Mouse (Mus musculus): ENCODE data around the gene Selenon. TPM values are rescaled to one million over a fixed set of nuclear protein-coding genes. Genes with fewer than 3 reads are reported as not detected.

Gene Selenon
- total and polyA plus RNA-seq, 3 experiments = 0.05 TPM; not detected in 2

DNA sequence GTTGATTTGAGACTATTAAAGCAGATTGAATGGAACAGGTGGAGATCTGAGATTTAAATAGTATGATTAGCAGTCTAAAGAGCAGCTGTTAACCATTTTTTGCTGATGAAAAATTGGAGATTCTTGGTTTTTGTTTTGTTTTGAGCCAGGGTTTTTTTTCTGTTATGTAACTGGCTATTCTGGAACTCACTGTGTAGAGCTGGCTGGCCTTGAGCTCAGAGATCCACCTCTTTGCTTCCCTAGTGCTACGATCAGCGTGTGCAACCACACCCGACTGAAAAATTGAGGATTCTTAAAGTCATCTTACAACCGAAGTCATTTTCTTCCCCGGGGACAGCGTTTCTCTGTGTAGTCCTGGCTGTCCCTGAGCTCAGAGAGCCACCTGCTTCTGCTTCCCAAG, 40.2 kb downstream of the Selenon start:
- no peaks in the 10 kb centered on the region for H3K9me3 ChIP-seq (replicated peaks)
- H3K36me3 ChIP-seq (replicated peaks) = peaks cover 49% of the 10 kb centered on the region
- TF ChIP-seq POLR2AphosphoS5 (IDR thresholded peaks at IDR 0.05; ENCODE audit: insufficient replicate concordance, low read depth, low read length) (no peak), GATA1 (IDR thresholded peaks at IDR 0.05; ENCODE audit: borderline replicate concordance, low read length) (no peak), TAL1 (conservative IDR thresholded peaks at IDR 0.05; ENCODE audit: low read depth, low read length) (no peak), CTCF (IDR thresholded peaks at IDR 0.05; ENCODE audit: low read depth, low read length) (no peak), GATA2 (IDR thresholded peaks at IDR 0.05; ENCODE audit: borderline replicate concordance, low read depth, low read length) (no peak)
- no peak for DNase-seq (ENCODE audit: low spot score)
- H3K27me3 ChIP-seq (ENCODE audit: insufficient read depth, low read length) = no peaks in the 10 kb centered on the region
- peak overlapping the region; percentile 82 for H3K4me3 ChIP-seq (ENCODE audit: low read depth, low read length)
- peaks cover 51% of the 10 kb centered on the region for H3K4me1 ChIP-seq (ENCODE audit: insufficient read depth, low read depth, low read length)
- ATAC-seq (ENCODE audit: extremely low read depth, insufficient number of reproducible peaks, low FRiP score, poor library complexity, severe bottlenecking) = no peak

DNA sequence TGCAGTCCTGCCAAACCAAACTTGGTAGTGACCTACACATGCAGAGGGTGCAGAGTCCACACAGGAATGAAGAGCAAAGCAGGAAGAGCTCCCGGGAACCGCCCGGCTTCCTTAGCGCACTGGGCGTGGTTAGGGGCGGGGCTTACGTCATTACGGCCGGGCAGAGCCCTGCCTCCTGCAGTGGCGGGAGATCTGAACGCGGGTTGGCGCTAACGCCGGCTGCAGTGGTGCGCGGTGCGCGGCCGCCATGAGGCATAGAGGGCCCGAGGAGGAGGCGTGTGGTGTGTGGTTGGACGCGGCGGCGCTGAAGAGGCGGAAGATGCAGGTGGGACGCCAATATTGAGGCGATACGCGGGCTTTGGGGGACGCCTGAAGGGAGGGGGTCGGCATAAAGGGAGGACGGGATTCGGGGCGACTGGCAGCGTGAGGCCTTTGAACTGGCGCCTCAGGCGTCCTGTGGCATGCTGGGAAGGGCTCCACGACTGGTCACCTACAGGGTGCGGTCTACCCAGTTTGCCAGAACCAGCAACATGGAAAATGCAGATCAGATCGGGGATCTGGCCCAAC, 41.0 kb downstream of the Selenon start, which contains the start of gene Aunip:
Aunip (plus strand) TSS at position 155 of the 567 bp plus-strand sequence.
- Histone ChIP-seq H3K4me3 (ENCODE audit: low read depth, low read length) (peak within 1 kb of the TSS; percentile 82), H3K27me3 (ENCODE audit: insufficient read depth, low read length) (no peaks in the 10 kb centered on the region), H3K36me3 (replicated peaks) (peaks cover 46% of the 10 kb centered on the region), H3K4me1 (ENCODE audit: insufficient read depth, low read depth, low read length) (peaks cover 55% of the 10 kb centered on the region), H3K9me3 (replicated peaks) (no peaks in the 10 kb centered on the region)
- DNase-seq (ENCODE audit: low spot score) (peak; percentile 77), ATAC-seq (ENCODE audit: extremely low read depth, insufficient number of reproducible peaks, low FRiP score, poor library complexity, severe bottlenecking) (no peak)
- TF ChIP-seq TAL1 (conservative IDR thresholded peaks at IDR 0.05; ENCODE audit: low read depth, low read length) (no peak), GATA2 (IDR thresholded peaks at IDR 0.05; ENCODE audit: borderline replicate concordance, low read depth, low read length) (no peak)

DNA sequence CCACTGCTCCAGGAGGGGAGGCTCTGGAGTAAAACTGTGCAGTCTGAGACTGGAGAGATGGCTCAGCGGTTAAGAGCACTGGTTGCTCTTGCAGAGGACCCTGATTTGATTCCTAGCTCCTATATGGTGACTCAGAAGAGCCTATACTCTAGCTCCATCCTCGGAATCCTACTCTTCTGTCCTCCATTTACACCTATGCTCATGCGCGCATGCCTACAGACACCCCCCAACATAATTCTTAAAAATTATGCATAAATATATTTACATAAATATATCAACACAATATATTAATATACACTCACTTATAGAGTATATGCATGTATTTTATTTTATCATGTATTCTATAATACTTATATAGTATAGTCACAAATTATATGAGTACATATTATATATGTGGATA, 41.6 kb downstream of the Selenon start:
- Histone ChIP-seq H3K4me1 (ENCODE audit: insufficient read depth, low read depth, low read length) (peaks cover 53% of the 10 kb centered on the region), H3K4me3 (ENCODE audit: low read depth, low read length) (no peak overlapping the region), H3K27me3 (ENCODE audit: insufficient read depth, low read length) (no peaks in the 10 kb centered on the region), H3K9me3 (replicated peaks) (no peaks in the 10 kb centered on the region), H3K36me3 (replicated peaks) (peaks cover 41% of the 10 kb centered on the region)
- TF ChIP-seq TAL1 (conservative IDR thresholded peaks at IDR 0.05; ENCODE audit: low read depth, low read length) (no peak), CTCF (IDR thresholded peaks at IDR 0.05; ENCODE audit: low read depth, low read length) (no peak), POLR2AphosphoS5 (IDR thresholded peaks at IDR 0.05; ENCODE audit: insufficient replicate concordance, low read depth, low read length) (no peak), GATA2 (IDR thresholded peaks at IDR 0.05; ENCODE audit: borderline replicate concordance, low read depth, low read length) (no peak), GATA1 (IDR thresholded peaks at IDR 0.05; ENCODE audit: borderline replicate concordance, low read length) (no peak)
- DNase-seq (ENCODE audit: low spot score) (no peak), ATAC-seq (ENCODE audit: extremely low read depth, insufficient number of reproducible peaks, low FRiP score, poor library complexity, severe bottlenecking) (no peak)

DNA sequence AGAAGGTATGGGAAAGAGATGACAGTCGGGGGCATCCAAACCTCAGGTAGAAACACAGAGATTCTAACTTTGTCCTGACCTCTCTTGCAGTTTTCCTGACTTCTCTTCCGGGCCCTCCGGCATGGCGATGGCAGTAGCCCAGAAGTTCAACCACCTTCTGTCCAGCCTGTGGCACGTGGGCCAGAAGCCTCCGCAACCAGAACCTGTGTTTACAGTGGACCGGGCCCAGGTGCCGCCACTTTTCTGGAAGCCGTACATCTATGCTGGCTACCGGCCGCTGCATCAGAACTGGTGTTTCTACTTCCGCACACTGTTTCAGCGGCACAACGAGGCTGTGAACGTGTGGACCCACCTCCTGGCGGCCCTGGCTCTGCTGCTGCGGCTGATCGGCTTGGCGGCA, 45.3 kb downstream of the Selenon start:
- Histone ChIP-seq H3K36me3 (replicated peaks) (peaks cover 44% of the 10 kb centered on the region), H3K27me3 (ENCODE audit: insufficient read depth, low read length) (no peaks in the 10 kb centered on the region), H3K4me1 (ENCODE audit: insufficient read depth, low read depth, low read length) (peaks cover 59% of the 10 kb centered on the region), H3K4me3 (ENCODE audit: low read depth, low read length) (peak overlapping the region; percentile 48; the same call in 1 of the 2 replicates), H3K9me3 (replicated peaks) (no peaks in the 10 kb centered on the region)
- TF ChIP-seq GATA2 (IDR thresholded peaks at IDR 0.05; ENCODE audit: borderline replicate concordance, low read depth, low read length) (no peak), CTCF (IDR thresholded peaks at IDR 0.05; ENCODE audit: low read depth, low read length) (no peak), GATA1 (IDR thresholded peaks at IDR 0.05; ENCODE audit: borderline replicate concordance, low read length) (no peak), TAL1 (conservative IDR thresholded peaks at IDR 0.05; ENCODE audit: low read depth, low read length) (no peak), POLR2AphosphoS5 (IDR thresholded peaks at IDR 0.05; ENCODE audit: insufficient replicate concordance, low read depth, low read length) (no peak)
- DNase-seq (ENCODE audit: low spot score) = no peak
- ATAC-seq (ENCODE audit: extremely low read depth, insufficient number of reproducible peaks, low FRiP score, poor library complexity, severe bottlenecking) = no peak

DNA sequence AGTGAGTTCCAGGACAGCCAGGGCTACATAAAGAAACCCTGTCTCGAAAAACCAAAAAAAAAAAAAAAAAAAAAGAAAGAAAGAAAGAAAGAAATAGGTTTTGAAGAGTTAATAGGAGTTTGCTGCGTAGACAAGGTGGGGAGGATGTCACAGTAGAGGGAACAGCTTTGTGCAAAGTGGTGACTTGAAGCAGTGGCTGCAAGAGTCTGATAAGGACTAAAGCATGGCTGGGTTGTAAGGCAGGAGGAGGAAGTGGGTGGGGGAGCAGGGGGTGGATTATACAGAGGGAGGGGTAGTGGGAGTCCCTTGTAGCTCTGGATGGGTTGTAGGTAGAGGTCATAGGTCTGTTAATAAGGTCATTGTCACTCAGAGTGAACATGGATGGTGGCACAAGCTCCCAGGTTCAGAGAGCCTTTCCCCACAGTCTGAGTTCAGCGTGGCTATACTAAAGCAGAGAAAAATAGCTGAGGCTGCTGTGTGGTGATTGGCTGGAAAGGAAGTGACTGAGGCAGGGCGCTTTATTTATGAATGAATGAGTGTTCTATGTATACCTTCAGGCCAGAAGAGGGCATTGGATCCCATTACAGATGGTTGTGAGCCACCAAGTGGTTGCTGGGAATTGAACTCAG, 45.9 kb downstream of the Selenon start:
- Histone ChIP-seq H3K4me1 (ENCODE audit: insufficient read depth, low read depth, low read length) (peaks cover 60% of the 10 kb centered on the region), H3K27me3 (ENCODE audit: insufficient read depth, low read length) (no peaks in the 10 kb centered on the region), H3K4me3 (ENCODE audit: low read depth, low read length) (no peak overlapping the region; the same call in 1 of the 2 replicates), H3K36me3 (replicated peaks) (peaks cover 51% of the 10 kb centered on the region), H3K9me3 (replicated peaks) (no peaks in the 10 kb centered on the region)
- DNase-seq (ENCODE audit: low spot score) = peak; percentile 86
- TF ChIP-seq GATA1 (IDR thresholded peaks at IDR 0.05; ENCODE audit: borderline replicate concordance, low read length) (no peak), TAL1 (conservative IDR thresholded peaks at IDR 0.05; ENCODE audit: low read depth, low read length) (peak; percentile 90)
- peak; percentile 93 for ATAC-seq (ENCODE audit: extremely low read depth, insufficient number of reproducible peaks, low FRiP score, poor library complexity, severe bottlenecking)

DNA sequence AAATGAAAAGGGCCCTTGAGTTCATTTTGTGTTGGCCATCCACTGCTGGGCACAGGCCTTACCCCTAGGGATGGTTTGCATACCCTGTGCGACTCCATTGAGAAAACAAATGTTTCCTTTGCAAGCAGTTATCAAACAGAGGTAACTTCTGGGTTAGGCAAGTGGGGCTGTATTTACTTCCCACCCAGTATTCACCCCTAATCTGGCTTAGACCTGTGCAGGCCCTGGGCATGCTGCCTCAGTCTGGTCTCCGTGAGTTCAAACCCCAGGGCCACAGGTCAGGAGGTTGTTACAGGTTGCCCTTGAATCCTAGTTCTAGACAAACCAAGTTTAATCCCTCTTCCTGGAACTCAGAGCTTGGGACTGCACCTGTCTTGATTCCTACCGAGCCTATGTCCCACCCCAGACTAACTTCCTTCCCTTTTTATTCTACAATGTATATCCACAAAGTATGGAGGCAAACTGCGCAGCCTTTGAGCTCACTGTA, 46.6 kb downstream of the Selenon start:
- H3K4me3 ChIP-seq (ENCODE audit: low read depth, low read length) = no peak overlapping the region; the same call in 1 of the 2 replicates
- H3K27me3 ChIP-seq (ENCODE audit: insufficient read depth, low read length) = no peaks in the 10 kb centered on the region
- peaks cover 58% of the 10 kb centered on the region for H3K36me3 ChIP-seq (replicated peaks)
- H3K4me1 ChIP-seq (ENCODE audit: insufficient read depth, low read depth, low read length) = peaks cover 60% of the 10 kb centered on the region
- DNase-seq (ENCODE audit: low spot score) = no peak
- TF ChIP-seq POLR2AphosphoS5 (IDR thresholded peaks at IDR 0.05; ENCODE audit: insufficient replicate concordance, low read depth, low read length) (no peak), GATA1 (IDR thresholded peaks at IDR 0.05; ENCODE audit: borderline replicate concordance, low read length) (no peak), TAL1 (conservative IDR thresholded peaks at IDR 0.05; ENCODE audit: low read depth, low read length) (no peak)
- ATAC-seq (ENCODE audit: extremely low read depth, insufficient number of reproducible peaks, low FRiP score, poor library complexity, severe bottlenecking) = no peak
- H3K9me3 ChIP-seq (replicated peaks) = no peaks in the 10 kb centered on the region

All from G1E (cell line).